Mouse (Mus musculus): ENCODE results near the gene Mad1l1. TPM values are rescaled to one million over a fixed set of nuclear protein-coding genes. Genes with fewer than 3 reads are reported as not detected.

Gene Mad1l1
- polyA plus RNA-seq, 1 experiment from 2014 or later: 37.4 TPM

DNA sequence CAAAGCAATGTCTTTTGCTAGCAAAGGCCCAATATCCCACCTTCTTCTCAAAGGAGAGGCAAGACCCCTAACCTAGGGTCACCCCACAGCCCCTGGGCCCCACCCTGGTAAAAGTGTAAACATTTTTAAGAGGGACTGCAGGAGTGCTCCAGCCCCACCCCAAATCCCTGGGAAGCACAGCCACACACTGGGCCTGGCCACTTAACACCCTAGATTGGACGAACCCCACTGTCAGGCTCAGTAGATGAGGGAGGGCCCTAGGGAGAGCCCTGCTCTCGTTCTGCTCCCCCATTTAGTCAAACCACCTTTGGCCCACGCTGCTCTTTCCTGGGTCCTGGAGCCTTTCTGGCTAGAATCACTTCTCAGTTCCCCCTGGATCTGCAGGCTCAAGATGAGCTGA is 145.0 kb downstream of the Mad1l1 start:
- Histone ChIP-seq H3K4me1 (ENCODE audit: control insufficient read depth, insufficient read depth, low read length) (0 out of 2 replicates have a peak, but pooled peaks cover 3% of the 10 kb centered on the region), H3K27me3 (ENCODE audit: control insufficient read depth, insufficient read depth, low read length) (no peaks in the 10 kb centered on the region), H3K9me3 (replicated peaks; ENCODE audit: control insufficient read depth, low read length) (no peaks in the 10 kb centered on the region), H3K4me3 (replicated peaks; ENCODE audit: low read length) (no peak overlapping the region), H3K27ac (ENCODE audit: low read length) (no peak overlapping the region), H3K4me2 (ENCODE audit: low read depth, low read length) (no peak overlapping the region), H3K9ac (ENCODE audit: low read length) (no peak overlapping the region), H3K36me3 (ENCODE audit: control insufficient read depth, insufficient read depth, low read length) (no peaks in the 10 kb centered on the region)
- WGBS: 65% methylated on average over 3 of the region's 3 CpGs
- no peak for ATAC-seq (ENCODE audit: insufficient read depth, low FRiP score)

- ATAC-seq (ENCODE audit: insufficient read depth, low FRiP score): no peak
- Histone ChIP-seq H3K27me3 (ENCODE audit: control insufficient read depth, insufficient read depth, low read length) (no peaks in the 10 kb centered on the region), H3K4me1 (ENCODE audit: control insufficient read depth, insufficient read depth, low read length) (0 out of 2 replicates have a peak, but pooled peaks cover 3% of the 10 kb centered on the region), H3K9ac (ENCODE audit: low read length) (no peak overlapping the region), H3K4me3 (replicated peaks; ENCODE audit: low read length) (no peak overlapping the region), H3K27ac (ENCODE audit: low read length) (no peak overlapping the region), H3K9me3 (replicated peaks; ENCODE audit: control insufficient read depth, low read length) (no peaks in the 10 kb centered on the region), H3K36me3 (ENCODE audit: control insufficient read depth, insufficient read depth, low read length) (no peaks in the 10 kb centered on the region), H3K4me2 (ENCODE audit: low read depth, low read length) (no peak overlapping the region)
- 81% methylated on average over 14 of the region's 14 CpGs for WGBS
Measured at GRCm38 (mm10) chr5:140174814-140175490, 146.4 kb downstream of the Mad1l1 start.

GRCm38 (mm10) chr5:140174066-140174465 is 147.3 kb downstream of the Mad1l1 start:
- H3K27me3 ChIP-seq (ENCODE audit: control insufficient read depth, insufficient read depth, low read length): no peaks in the 10 kb centered on the region
- WGBS: 57% methylated on average over 3 of the region's 3 CpGs
- H3K36me3 ChIP-seq (ENCODE audit: control insufficient read depth, insufficient read depth, low read length): no peaks in the 10 kb centered on the region
- no peak for ATAC-seq (ENCODE audit: insufficient read depth, low FRiP score)
- H3K27ac ChIP-seq (ENCODE audit: low read length): no peak overlapping the region
- 0 out of 2 replicates have a peak, but pooled peaks cover 3% of the 10 kb centered on the region for H3K4me1 ChIP-seq (ENCODE audit: control insufficient read depth, insufficient read depth, low read length)
- no peaks in the 10 kb centered on the region for H3K9me3 ChIP-seq (replicated peaks; ENCODE audit: control insufficient read depth, low read length)
- H3K4me3 ChIP-seq (replicated peaks; ENCODE audit: low read length): no peak overlapping the region
- no peak overlapping the region for H3K9ac ChIP-seq (ENCODE audit: low read length)
- no peak overlapping the region for H3K4me2 ChIP-seq (ENCODE audit: low read depth, low read length)

DNA sequence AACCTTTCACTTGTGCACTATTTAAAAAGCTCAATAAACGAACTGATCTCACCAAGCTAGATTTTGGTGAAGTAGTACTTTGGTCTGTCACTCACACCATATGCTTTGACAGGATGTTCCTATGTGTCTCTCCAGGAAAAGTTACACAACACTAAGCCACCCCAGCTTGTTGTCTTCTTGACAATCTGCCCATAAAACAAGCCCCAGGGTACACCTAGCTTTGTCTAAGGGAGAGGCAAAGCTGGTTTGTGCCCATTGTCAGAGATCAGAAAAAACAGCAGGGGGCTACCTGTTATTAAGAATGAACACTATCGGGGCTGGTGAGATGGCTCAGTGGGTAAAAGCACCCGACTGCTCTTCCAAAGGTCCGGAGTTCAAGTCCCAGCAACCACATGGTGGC is 148.2 kb downstream of the Mad1l1 start:
- Histone ChIP-seq H3K27ac (ENCODE audit: low read length) (no peak overlapping the region), H3K9me3 (replicated peaks; ENCODE audit: control insufficient read depth, low read length) (no peaks in the 10 kb centered on the region), H3K4me3 (replicated peaks; ENCODE audit: low read length) (no peak overlapping the region), H3K36me3 (ENCODE audit: control insufficient read depth, insufficient read depth, low read length) (no peaks in the 10 kb centered on the region), H3K4me2 (ENCODE audit: low read depth, low read length) (no peak overlapping the region), H3K4me1 (ENCODE audit: control insufficient read depth, insufficient read depth, low read length) (0 out of 2 replicates have a peak, but pooled peaks cover under 1% of the 10 kb centered on the region), H3K9ac (ENCODE audit: low read length) (no peak overlapping the region), H3K27me3 (ENCODE audit: control insufficient read depth, insufficient read depth, low read length) (no peaks in the 10 kb centered on the region)
- WGBS: 83% methylated on average over 4 of the region's 4 CpGs
- no peak for ATAC-seq (ENCODE audit: insufficient read depth, low FRiP score)

GRCm38 (mm10) chr5:140171710-140172109 is 149.6 kb downstream of the Mad1l1 start:
- 59% methylated on average over 1 of the region's 1 CpGs for WGBS
- no peaks in the 10 kb centered on the region for H3K27me3 ChIP-seq (ENCODE audit: control insufficient read depth, insufficient read depth, low read length)
- no peak overlapping the region for H3K4me2 ChIP-seq (ENCODE audit: low read depth, low read length)
- no peak overlapping the region for H3K9ac ChIP-seq (ENCODE audit: low read length)
- no peaks in the 10 kb centered on the region for H3K9me3 ChIP-seq (replicated peaks; ENCODE audit: control insufficient read depth, low read length)
- ATAC-seq (ENCODE audit: insufficient read depth, low FRiP score): no peak
- H3K36me3 ChIP-seq (ENCODE audit: control insufficient read depth, insufficient read depth, low read length): no peaks in the 10 kb centered on the region
- no peak overlapping the region for H3K27ac ChIP-seq (ENCODE audit: low read length)
- H3K4me1 ChIP-seq (ENCODE audit: control insufficient read depth, insufficient read depth, low read length): no peaks in the 10 kb centered on the region
- H3K4me3 ChIP-seq (replicated peaks; ENCODE audit: low read length): no peak overlapping the region

GRCm38 (mm10) chr5:140167531-140167930 is 153.8 kb downstream of the Mad1l1 start:
- Histone ChIP-seq H3K4me3 (replicated peaks; ENCODE audit: low read length) (no peak overlapping the region), H3K9ac (ENCODE audit: low read length) (no peak overlapping the region), H3K9me3 (replicated peaks; ENCODE audit: control insufficient read depth, low read length) (no peaks in the 10 kb centered on the region), H3K4me2 (ENCODE audit: low read depth, low read length) (no peak overlapping the region), H3K27me3 (ENCODE audit: control insufficient read depth, insufficient read depth, low read length) (no peaks in the 10 kb centered on the region), H3K4me1 (ENCODE audit: control insufficient read depth, insufficient read depth, low read length) (no peaks in the 10 kb centered on the region), H3K27ac (ENCODE audit: low read length) (no peak overlapping the region), H3K36me3 (ENCODE audit: control insufficient read depth, insufficient read depth, low read length) (no peaks in the 10 kb centered on the region)
- no peak for ATAC-seq (ENCODE audit: insufficient read depth, low FRiP score)
- 69% methylated on average over 6 of the region's 6 CpGs for WGBS

- no peak overlapping the region for H3K4me2 ChIP-seq (ENCODE audit: low read depth, low read length)
- no peak overlapping the region for H3K9ac ChIP-seq (ENCODE audit: low read length)
- no peaks in the 10 kb centered on the region for H3K9me3 ChIP-seq (replicated peaks; ENCODE audit: control insufficient read depth, low read length)
- no peaks in the 10 kb centered on the region for H3K27me3 ChIP-seq (ENCODE audit: control insufficient read depth, insufficient read depth, low read length)
- WGBS: 86% methylated on average over 6 of the region's 6 CpGs
- H3K4me1 ChIP-seq (ENCODE audit: control insufficient read depth, insufficient read depth, low read length): no peaks in the 10 kb centered on the region
- ATAC-seq (ENCODE audit: insufficient read depth, low FRiP score): no peak
- no peak overlapping the region for H3K27ac ChIP-seq (ENCODE audit: low read length)
- no peak overlapping the region for H3K4me3 ChIP-seq (replicated peaks; ENCODE audit: low read length)
- no peaks in the 10 kb centered on the region for H3K36me3 ChIP-seq (ENCODE audit: control insufficient read depth, insufficient read depth, low read length)
Measured at GRCm38 (mm10) chr5:140167080-140167479, 154.3 kb downstream of the Mad1l1 start.

DNA sequence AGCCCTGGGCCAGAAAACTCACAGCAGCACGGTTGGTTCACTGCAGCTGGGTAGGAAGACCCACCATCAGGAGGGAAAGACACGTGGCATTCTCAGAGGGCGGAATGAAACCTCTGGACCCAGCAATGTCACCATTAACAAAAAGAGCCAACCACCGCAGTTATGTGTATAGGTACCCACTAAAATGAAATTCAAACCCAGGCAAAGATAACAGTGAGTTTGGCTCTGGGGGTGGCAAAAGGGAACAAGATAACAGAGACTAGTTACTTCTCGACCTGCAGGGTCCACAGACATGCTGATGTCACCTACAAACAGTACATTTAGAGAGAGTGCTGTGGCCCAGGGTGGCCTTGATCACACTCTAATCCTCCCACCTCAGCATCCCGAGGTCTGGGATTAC is 157.4 kb downstream of the Mad1l1 start:
- Histone ChIP-seq H3K27me3 (ENCODE audit: control insufficient read depth, insufficient read depth, low read length) (no peaks in the 10 kb centered on the region), H3K9ac (ENCODE audit: low read length) (no peak overlapping the region), H3K4me1 (ENCODE audit: control insufficient read depth, insufficient read depth, low read length) (no peaks in the 10 kb centered on the region), H3K4me2 (ENCODE audit: low read depth, low read length) (no peak overlapping the region), H3K9me3 (replicated peaks; ENCODE audit: control insufficient read depth, low read length) (no peaks in the 10 kb centered on the region), H3K4me3 (replicated peaks; ENCODE audit: low read length) (no peak overlapping the region), H3K27ac (ENCODE audit: low read length) (no peak overlapping the region), H3K36me3 (ENCODE audit: control insufficient read depth, insufficient read depth, low read length) (no peaks in the 10 kb centered on the region)
- WGBS: 82% methylated on average over 6 of the region's 6 CpGs
- ATAC-seq (ENCODE audit: insufficient read depth, low FRiP score): no peak

DNA sequence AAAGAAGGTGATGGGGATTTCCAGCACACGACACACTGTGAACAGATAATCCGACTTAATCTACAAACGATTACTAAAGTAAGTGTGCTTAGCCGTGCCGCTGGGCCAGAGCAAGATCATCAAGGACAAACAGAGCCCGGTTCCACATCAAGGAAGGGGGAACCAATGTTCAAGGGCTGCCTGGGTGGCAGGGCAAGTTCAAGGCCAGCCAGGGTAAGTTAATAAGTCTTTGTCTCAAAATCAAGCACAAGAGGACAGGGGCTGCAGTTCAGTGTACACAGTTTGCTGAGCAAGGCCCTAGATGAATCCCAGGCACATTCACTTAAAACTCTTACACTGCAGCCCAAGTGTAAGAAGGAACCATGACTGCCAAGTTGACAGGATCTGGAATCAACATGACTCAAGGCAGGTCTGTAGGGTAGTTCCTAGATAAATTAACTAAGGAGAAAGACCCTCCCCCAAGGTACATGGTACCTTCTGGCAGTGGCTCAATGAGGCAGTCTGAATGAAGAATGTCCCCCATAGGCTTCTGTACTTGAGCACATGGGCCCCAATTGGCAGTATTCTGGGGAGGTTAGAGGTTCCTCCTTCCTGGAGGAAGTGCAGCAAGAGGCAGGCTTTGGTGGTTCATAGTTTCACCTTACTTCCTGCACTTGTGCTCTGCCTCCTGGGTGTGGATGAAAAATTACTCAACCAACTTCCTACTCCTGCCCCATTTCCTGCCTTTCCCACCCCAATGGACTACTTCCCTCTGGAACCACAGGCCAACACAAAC is 159.1 kb downstream of the Mad1l1 start:
- no peaks in the 10 kb centered on the region for H3K27me3 ChIP-seq (ENCODE audit: control insufficient read depth, insufficient read depth, low read length)
- ATAC-seq (ENCODE audit: insufficient read depth, low FRiP score): no peak
- no peak overlapping the region for H3K4me2 ChIP-seq (ENCODE audit: low read depth, low read length)
- H3K4me1 ChIP-seq (ENCODE audit: control insufficient read depth, insufficient read depth, low read length): no peaks in the 10 kb centered on the region
- no peaks in the 10 kb centered on the region for H3K9me3 ChIP-seq (replicated peaks; ENCODE audit: control insufficient read depth, low read length)
- no peak overlapping the region for H3K9ac ChIP-seq (ENCODE audit: low read length)
- no peak overlapping the region for H3K4me3 ChIP-seq (replicated peaks; ENCODE audit: low read length)
- H3K27ac ChIP-seq (ENCODE audit: low read length): no peak overlapping the region
- 57% methylated on average over 6 of the region's 6 CpGs for WGBS
- no peaks in the 10 kb centered on the region for H3K36me3 ChIP-seq (ENCODE audit: control insufficient read depth, insufficient read depth, low read length)

All from stomach, embryonic 16.5 days (tissue).